Mouse (Mus musculus): Measurements from ENCODE around the gene H2-Aa.

GRCm38 (mm10) chr17:34261502-34261901 lies 26.1 kb downstream of the H2-Aa start:
- no peak for TF ChIP-seq CTCF (IDR thresholded peaks at IDR 0.05)
- no peak for TF ChIP-seq EP300 (IDR thresholded peaks at IDR 0.05)

Measured in lung, postnatal 0 days (tissue).